18 mouse cellular contexts compared by ENCODE assay signal in genomic region chr2:131993151-131993550, GRCm38 (mm10). TPM values are rescaled to one million over a fixed set of nuclear protein-coding genes. Genes with fewer than 3 reads are reported as not detected.
DNase-seq lines count a peak whose midpoint lies in the region; ATAC-seq and TF ChIP-seq lines count a peak whose summit lies in the region.
"Had no signal": no experiment of that assay in that cellular context is flagged by ENCODE, and none has a peak within 500 bp of the region (broad histone marks: within the 10 kb centered on the region; RNA-seq: fewer than 3 reads in every experiment).

No protein-coding gene starts in this region.

- peaks cover 44% of the 10 kb centered on the region for H3K4me1 ChIP-seq in heart, embryonic 13.5 days
- peaks cover 42% of the 10 kb centered on the region for H3K4me1 ChIP-seq in heart, embryonic 12.5 days (replicated peaks)
- H3K4me1 ChIP-seq in lung, embryonic 14.5 days (ENCODE audit: insufficient read depth) = no peaks in the 10 kb centered on the region
- peaks cover 14% of the 10 kb centered on the region for H3K4me1 ChIP-seq in limb, embryonic 14.5 days (ENCODE audit: control insufficient read depth, insufficient read depth, low read length)
- H3K4me1 ChIP-seq: neural tube, embryonic 12.5 days had no signal

- no peaks in the 10 kb centered on the region for H3K9me3 ChIP-seq in heart, embryonic 13.5 days
- no peaks in the 10 kb centered on the region for H3K9me3 ChIP-seq in heart, embryonic 12.5 days (replicated peaks)
- no peaks in the 10 kb centered on the region for H3K9me3 ChIP-seq in lung, embryonic 14.5 days (ENCODE audit: low read depth, low read length)
- no peaks in the 10 kb centered on the region for H3K9me3 ChIP-seq in limb, embryonic 14.5 days (ENCODE audit: control insufficient read depth, low read length)
- H3K9me3 ChIP-seq: megakaryocyte, embryonic 14.5 days; neural tube, embryonic 12.5 days had no signal

- no peak for TF ChIP-seq POLR2A in limb, embryonic 14.5 days (IDR thresholded peaks at IDR 0.05; ENCODE audit: borderline replicate concordance, extremely low read depth, insufficient read depth, insufficient read length)

- no peak for DNase-seq in lung, embryonic 14.5 days
- DNase-seq in lung, postnatal 14 days = no peak
- DNase-seq in limb, embryonic 14.5 days (ENCODE audit: low spot score) = no peak
- no peak for DNase-seq in adrenal gland, postnatal 4 days (ENCODE audit: low spot score in 2 of 2)
- DNase-seq: adrenal gland, adult 2 months; gastrocnemius, postnatal 10 days; heart, postnatal 36 days; layer of hippocampus, adult 9-11 months; right cerebral cortex, postnatal 14 days; thymus, postnatal 36 days had no signal

- ATAC-seq in heart, embryonic 13.5 days (ENCODE audit: extremely low read depth, insufficient number of reproducible peaks, low FRiP score, low TSS enrichment) = no peak
- no peak for ATAC-seq in heart, embryonic 12.5 days (ENCODE audit: insufficient number of reproducible peaks, low FRiP score)
- no peak for ATAC-seq in lung, embryonic 14.5 days (ENCODE audit: insufficient read depth)
- ATAC-seq in activated CD4-positive, CD25-positive, alpha-beta regulatory T cell, adult 4 months = peak; percentile 58
- ATAC-seq in limb, embryonic 14.5 days (ENCODE audit: low FRiP score, low read depth) = 0 out of 2 replicates have a peak, but pooled peaks have one; percentile 4

- H3K4me3 ChIP-seq in heart, embryonic 13.5 days = no peak overlapping the region
- H3K4me3 ChIP-seq in heart, embryonic 12.5 days = no peak overlapping the region
- H3K4me3 ChIP-seq in lung, embryonic 14.5 days (ENCODE audit: low read depth, low read length) = no peak overlapping the region
- no peak overlapping the region for H3K4me3 ChIP-seq in limb, embryonic 14.5 days (replicated peaks; ENCODE audit: low read length)
- H3K4me3 ChIP-seq: megakaryocyte, embryonic 14.5 days; neural tube, embryonic 12.5 days had no signal

- WGBS in heart, embryonic 13.5 days = 64% methylated on average over 4 of the region's 4 CpGs
- WGBS in heart, embryonic 12.5 days = 66% methylated on average over 4 of the region's 4 CpGs
- WGBS in lung, embryonic 14.5 days = 69% methylated on average over 4 of the region's 4 CpGs
- WGBS in limb, embryonic 14.5 days = 46% methylated on average over 4 of the region's 4 CpGs

- peak overlapping the region; percentile 19; the same call in 1 of the 2 replicates for H3K9ac ChIP-seq in heart, embryonic 13.5 days
- H3K9ac ChIP-seq in heart, embryonic 12.5 days = no peak overlapping the region
- H3K9ac ChIP-seq in lung, embryonic 14.5 days = no peak overlapping the region
- H3K9ac ChIP-seq in limb, embryonic 14.5 days (ENCODE audit: low read depth, low read length, severe bottlenecking) = no peak overlapping the region
- H3K9ac ChIP-seq: liver, embryonic 14.5 days; neural tube, embryonic 12.5 days had no signal

- no peak overlapping the region for H3K27ac ChIP-seq in heart, embryonic 13.5 days (replicated peaks)
- H3K27ac ChIP-seq in heart, embryonic 12.5 days (ENCODE audit: poor library complexity, severe bottlenecking) = no peak overlapping the region
- no peak overlapping the region for H3K27ac ChIP-seq in lung, embryonic 14.5 days (ENCODE audit: low read depth)
- no peak overlapping the region for H3K27ac ChIP-seq in limb, embryonic 14.5 days (replicated peaks; ENCODE audit: low read depth, low read length)
- H3K27ac ChIP-seq: liver, embryonic 14.5 days; neural tube, embryonic 12.5 days; stomach, postnatal 0 days had no signal

- peak overlapping the region; percentile 44 for H3K4me2 ChIP-seq in heart, embryonic 13.5 days
- no peak overlapping the region for H3K4me2 ChIP-seq in heart, embryonic 12.5 days
- H3K4me2 ChIP-seq in lung, embryonic 14.5 days = 0 out of 2 replicates have a peak overlapping the region, but pooled peaks have one; percentile 12
- no peak overlapping the region for H3K4me2 ChIP-seq in limb, embryonic 14.5 days (replicated peaks; ENCODE audit: low read depth, low read length, severe bottlenecking)
- H3K4me2 ChIP-seq: neural tube, embryonic 12.5 days had no signal

- H3K36me3 ChIP-seq in heart, embryonic 13.5 days = 0 out of 2 replicates have a peak, but pooled peaks cover 3% of the 10 kb centered on the region
- H3K36me3 ChIP-seq in heart, embryonic 12.5 days = no peaks in the 10 kb centered on the region
- H3K36me3 ChIP-seq in lung, embryonic 14.5 days (ENCODE audit: insufficient read depth) = 0 out of 2 replicates have a peak, but pooled peaks cover 3% of the 10 kb centered on the region
- no peaks in the 10 kb centered on the region for H3K36me3 ChIP-seq in limb, embryonic 14.5 days (ENCODE audit: control insufficient read depth, insufficient read depth, low read length)

- TF ChIP-seq CTCF in lung, embryonic 14.5 days (IDR thresholded peaks at IDR 0.05; ENCODE audit: low read depth) = no peak

- H3K27me3 ChIP-seq in heart, embryonic 13.5 days (replicated peaks) = no peaks in the 10 kb centered on the region
- no peaks in the 10 kb centered on the region; the same call in 1 of the 2 replicates for H3K27me3 ChIP-seq in heart, embryonic 12.5 days (replicated peaks)
- H3K27me3 ChIP-seq in lung, embryonic 14.5 days (ENCODE audit: insufficient read depth, low read length) = no peaks in the 10 kb centered on the region
- H3K27me3 ChIP-seq in limb, embryonic 14.5 days (ENCODE audit: control insufficient read depth, insufficient read depth, low read length) = no peaks in the 10 kb centered on the region
- H3K27me3 ChIP-seq: neural tube, embryonic 12.5 days had no signal

RNA-seq across cellular contexts. Expression of gene Rassf2, which starts 36.9 kb away (rescaled TPM):
- 5.5 and 5.8 TPM in 2 replicates for polyA plus RNA-seq in heart, embryonic 13.5 days (2015; fragmentation: Nextera tagmentation; extraction: Ambion mirVana)
- polyA plus RNA-seq in heart, embryonic 12.5 days (2016; fragmentation: Nextera tagmentation; extraction: Ambion mirVana) = 4.8 and 5.3 TPM in 2 replicates
- 15.8 and 15.9 TPM in 2 replicates for polyA plus RNA-seq in lung, embryonic 14.5 days (2014; fragmentation: Nextera tagmentation; extraction: Ambion mirVana)
- 10 to 100 TPM; 59.8 to 83.1 TPM for polyA plus RNA-seq in activated CD4-positive, CD25-positive, alpha-beta regulatory T cell, adult 4 months (2017; shearing (Covaris generic))
- 12.6 and 13.2 TPM in 2 replicates for polyA plus RNA-seq in limb, embryonic 14.5 days (2012; rRNA removed)
- polyA plus RNA-seq in limb, embryonic 14.5 days (2014; fragmentation: Nextera tagmentation; extraction: Ambion mirVana) = 14.6 and 15.1 TPM in 2 replicates
- 10 to 100 TPM; 14.5 to 16.7 TPM for total RNA-seq in adrenal gland, postnatal 4 days (2021)

RNA-seq across cellular contexts. Expression of gene Prnd, which starts 42.5 kb away (rescaled TPM):
- polyA plus RNA-seq in heart, embryonic 13.5 days (2015; fragmentation: Nextera tagmentation; extraction: Ambion mirVana) = 18.4 and 19.0 TPM in 2 replicates
- 5.4 and 6.2 TPM in 2 replicates for polyA plus RNA-seq in heart, embryonic 12.5 days (2016; fragmentation: Nextera tagmentation; extraction: Ambion mirVana)
- polyA plus RNA-seq in lung, embryonic 14.5 days (2014; fragmentation: Nextera tagmentation; extraction: Ambion mirVana) = 55.8 and 57.3 TPM in 2 replicates
- polyA plus RNA-seq in activated CD4-positive, CD25-positive, alpha-beta regulatory T cell, adult 4 months (2017; shearing (Covaris generic)) = under 1 TPM; 0.11 to 0.36 TPM
- 41.2 and 46.2 TPM in 2 replicates for polyA plus RNA-seq in limb, embryonic 14.5 days (2012; rRNA removed)
- polyA plus RNA-seq in limb, embryonic 14.5 days (2014; fragmentation: Nextera tagmentation; extraction: Ambion mirVana) = 44.6 and 50.5 TPM in 2 replicates
- total RNA-seq in adrenal gland, postnatal 4 days (2021) = 1 to 10 TPM; 8.4 to 9.0 TPM
- total RNA-seq: adrenal gland, adult 2 months; MEL had no signal

Comparison
In these comparisons a context has a peak if more than half of its experiments do, and no peak if none do; other contexts are left out.
1. H3K4me2 ChIP-seq: peak in heart, embryonic 13.5 days (single experiment) and lung, embryonic 14.5 days (single experiment); none in heart, embryonic 12.5 days (single experiment) and limb, embryonic 14.5 days (single experiment).
2. ATAC-seq: peak in activated CD4-positive, CD25-positive, alpha-beta regulatory T cell, adult 4 months (single experiment) and limb, embryonic 14.5 days (single experiment); none in heart, embryonic 13.5 days (single experiment), heart, embryonic 12.5 days (single experiment) and lung, embryonic 14.5 days (single experiment).